In genomic region chr15:102749103-102749502, GRCm38 (mm10) we compare ENCODE assay signal across 12 mouse cellular contexts.
"Had no signal": no experiment of that assay in that cellular context is flagged by ENCODE, and none has a peak within 500 bp of the region (broad histone marks: within the 10 kb centered on the region; RNA-seq: fewer than 3 reads in every experiment).

No protein-coding gene starts in this region.

- H3K36me3 ChIP-seq: intestine, embryonic 15.5 days; liver, embryonic 15.5 days; neural tube, embryonic 12.5 days; stomach, embryonic 15.5 days had no signal

- DNase-seq: kidney, adult 8-10 months; lung, adult 2 months; lung, postnatal 36 days; retina, postnatal 1 day; thymus, adult 2 months; thymus, postnatal 25 days had no signal

- H3K9me3 ChIP-seq: intestine, embryonic 15.5 days; liver, embryonic 15.5 days; neural tube, embryonic 12.5 days; stomach, embryonic 15.5 days had no signal

- H3K4me2 ChIP-seq: intestine, embryonic 15.5 days; liver, embryonic 11.5 days; liver, embryonic 15.5 days; neural tube, embryonic 12.5 days; stomach, embryonic 15.5 days had no signal

- H3K27ac ChIP-seq: intestine, embryonic 15.5 days; liver, embryonic 15.5 days; neural tube, embryonic 12.5 days; stomach, embryonic 15.5 days had no signal

- H3K4me1 ChIP-seq: liver, embryonic 15.5 days had no signal

- H3K9ac ChIP-seq: intestine, embryonic 15.5 days; liver, embryonic 15.5 days; neural tube, embryonic 12.5 days; stomach, embryonic 15.5 days had no signal

- ATAC-seq: intestine, embryonic 15.5 days; lung, postnatal 0 days had no signal

- H3K4me3 ChIP-seq: intestine, embryonic 15.5 days; liver, embryonic 15.5 days; neural tube, embryonic 12.5 days; stomach, embryonic 15.5 days had no signal
